Mouse (Mus musculus): ENCODE data around the gene Dusp6. TPM values are rescaled to one million over a fixed set of nuclear protein-coding genes. Genes with fewer than 3 reads are reported as not detected.

Dusp6 gene
- polyA plus RNA-seq, 1 experiment from 2014 or later = 20.3 TPM

- WGBS = 79% methylated on average over 10 of the region's 10 CpGs
- Histone ChIP-seq H3K27me3 (ENCODE audit: control insufficient read depth, insufficient read depth, low read length) (no peaks in the 10 kb centered on the region), H3K27ac (ENCODE audit: low read depth, low read length) (no peak overlapping the region), H3K4me3 (ENCODE audit: low read depth, low read length) (no peak overlapping the region), H3K9me3 (ENCODE audit: control insufficient read depth, low read length) (no peaks in the 10 kb centered on the region), H3K9ac (replicated peaks; ENCODE audit: low read depth, low read length) (no peak overlapping the region), H3K4me2 (ENCODE audit: low read depth, low read length) (no peak overlapping the region), H3K36me3 (ENCODE audit: control insufficient read depth, insufficient read depth, low read length) (no peaks in the 10 kb centered on the region), H3K4me1 (ENCODE audit: control insufficient read depth, insufficient read depth, low read length) (no peaks in the 10 kb centered on the region)
- peak; percentile 49; the same call in 1 of the 2 replicates for ATAC-seq (ENCODE audit: low read depth)
Observed at GRCm38 (mm10) chr10:99283981-99284385, 21.0 kb downstream of the Dusp6 start.

- Histone ChIP-seq H3K9ac (replicated peaks; ENCODE audit: low read depth, low read length) (no peak overlapping the region), H3K27me3 (ENCODE audit: control insufficient read depth, insufficient read depth, low read length) (no peaks in the 10 kb centered on the region), H3K4me1 (ENCODE audit: control insufficient read depth, insufficient read depth, low read length) (no peaks in the 10 kb centered on the region), H3K4me3 (ENCODE audit: low read depth, low read length) (no peak overlapping the region), H3K36me3 (ENCODE audit: control insufficient read depth, insufficient read depth, low read length) (no peaks in the 10 kb centered on the region), H3K27ac (ENCODE audit: low read depth, low read length) (no peak overlapping the region), H3K9me3 (ENCODE audit: control insufficient read depth, low read length) (no peaks in the 10 kb centered on the region), H3K4me2 (ENCODE audit: low read depth, low read length) (no peak overlapping the region)
- ATAC-seq (ENCODE audit: low read depth) = no peak
- WGBS = 80% methylated on average over 9 of the region's 9 CpGs
Observed at GRCm38 (mm10) chr10:99284918-99285317, 21.9 kb downstream of the Dusp6 start.

DNA sequence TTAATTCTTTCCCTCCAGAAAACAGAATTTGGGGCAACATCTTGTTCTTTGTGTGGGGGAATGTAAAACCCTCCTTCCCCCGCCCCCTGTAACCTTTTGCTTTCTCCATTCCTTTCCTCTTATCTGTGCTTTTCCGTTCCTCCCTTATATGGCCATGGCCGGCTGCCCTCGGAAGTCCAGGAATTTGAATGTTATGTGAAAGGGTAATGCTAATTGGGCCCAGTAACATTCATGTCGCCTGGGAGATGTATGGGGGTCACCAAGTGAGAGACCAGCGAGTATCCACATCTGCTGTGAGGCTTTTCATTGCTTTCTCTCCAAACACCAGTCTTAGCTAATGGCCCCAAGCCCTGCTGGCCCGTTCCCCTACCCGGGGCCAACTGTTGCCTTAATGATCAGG is 22.7 kb downstream of the Dusp6 start:
- ATAC-seq (ENCODE audit: low read depth) = no peak

DNA sequence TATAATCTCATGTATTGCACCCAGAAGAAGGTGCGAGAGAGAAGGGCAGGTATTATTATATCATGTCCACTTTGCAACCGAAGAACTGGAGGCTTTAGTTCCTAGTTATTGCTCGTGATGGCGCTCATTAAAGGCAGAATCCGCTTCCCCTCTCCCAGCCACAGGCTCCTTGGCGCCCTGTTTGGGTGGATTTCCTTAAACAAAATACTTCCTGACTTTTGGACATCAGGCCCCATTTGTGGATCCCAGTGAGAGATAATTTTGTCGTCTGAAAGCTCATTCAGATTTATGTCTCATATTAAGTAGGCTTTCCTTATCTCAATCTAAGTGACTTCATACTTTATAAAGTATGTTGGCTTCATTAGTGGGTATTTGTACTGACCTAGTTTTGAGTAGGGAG is 23.2 kb downstream of the Dusp6 start:
- H3K27ac ChIP-seq (ENCODE audit: low read depth, low read length) = no peak overlapping the region
- ATAC-seq (ENCODE audit: low read depth) = no peak
- no peaks in the 10 kb centered on the region for H3K27me3 ChIP-seq (ENCODE audit: control insufficient read depth, insufficient read depth, low read length)
- H3K9me3 ChIP-seq (ENCODE audit: control insufficient read depth, low read length) = no peaks in the 10 kb centered on the region
- H3K9ac ChIP-seq (replicated peaks; ENCODE audit: low read depth, low read length) = no peak overlapping the region
- no peaks in the 10 kb centered on the region for H3K36me3 ChIP-seq (ENCODE audit: control insufficient read depth, insufficient read depth, low read length)
- no peak overlapping the region for H3K4me2 ChIP-seq (ENCODE audit: low read depth, low read length)
- WGBS = 59% methylated on average over 7 of the region's 7 CpGs
- H3K4me1 ChIP-seq (ENCODE audit: control insufficient read depth, insufficient read depth, low read length) = no peaks in the 10 kb centered on the region
- H3K4me3 ChIP-seq (ENCODE audit: low read depth, low read length) = no peak overlapping the region

More for the DNA sequence above, 22.7 kb downstream of the Dusp6 start:
- no peak overlapping the region for H3K4me2 ChIP-seq (ENCODE audit: low read depth, low read length)
- 8% methylated on average over 8 of the region's 8 CpGs for WGBS
- H3K36me3 ChIP-seq (ENCODE audit: control insufficient read depth, insufficient read depth, low read length) = no peaks in the 10 kb centered on the region
- H3K27ac ChIP-seq (ENCODE audit: low read depth, low read length) = no peak overlapping the region
- H3K4me1 ChIP-seq (ENCODE audit: control insufficient read depth, insufficient read depth, low read length) = no peaks in the 10 kb centered on the region
- no peak overlapping the region for H3K4me3 ChIP-seq (ENCODE audit: low read depth, low read length)
- no peaks in the 10 kb centered on the region for H3K27me3 ChIP-seq (ENCODE audit: control insufficient read depth, insufficient read depth, low read length)
- H3K9ac ChIP-seq (replicated peaks; ENCODE audit: low read depth, low read length) = no peak overlapping the region
- H3K9me3 ChIP-seq (ENCODE audit: control insufficient read depth, low read length) = no peaks in the 10 kb centered on the region

GRCm38 (mm10) chr10:99286787-99287186 is 23.8 kb downstream of the Dusp6 start:
- no peak for ATAC-seq (ENCODE audit: low read depth)
- Histone ChIP-seq H3K4me1 (ENCODE audit: control insufficient read depth, insufficient read depth, low read length) (no peaks in the 10 kb centered on the region), H3K27me3 (ENCODE audit: control insufficient read depth, insufficient read depth, low read length) (no peaks in the 10 kb centered on the region), H3K4me2 (ENCODE audit: low read depth, low read length) (peak overlapping the region; percentile 35), H3K9me3 (ENCODE audit: control insufficient read depth, low read length) (no peaks in the 10 kb centered on the region), H3K9ac (replicated peaks; ENCODE audit: low read depth, low read length) (no peak overlapping the region), H3K27ac (ENCODE audit: low read depth, low read length) (no peak overlapping the region), H3K4me3 (ENCODE audit: low read depth, low read length) (no peak overlapping the region), H3K36me3 (ENCODE audit: control insufficient read depth, insufficient read depth, low read length) (no peaks in the 10 kb centered on the region)
- 7% methylated on average over 17 of the region's 17 CpGs for WGBS

- Histone ChIP-seq H3K9me3 (ENCODE audit: control insufficient read depth, low read length) (no peaks in the 10 kb centered on the region), H3K4me3 (ENCODE audit: low read depth, low read length) (no peak overlapping the region), H3K27me3 (ENCODE audit: control insufficient read depth, insufficient read depth, low read length) (no peaks in the 10 kb centered on the region), H3K9ac (replicated peaks; ENCODE audit: low read depth, low read length) (no peak overlapping the region), H3K4me1 (ENCODE audit: control insufficient read depth, insufficient read depth, low read length) (no peaks in the 10 kb centered on the region), H3K27ac (ENCODE audit: low read depth, low read length) (no peak overlapping the region), H3K36me3 (ENCODE audit: control insufficient read depth, insufficient read depth, low read length) (no peaks in the 10 kb centered on the region), H3K4me2 (ENCODE audit: low read depth, low read length) (peak overlapping the region; percentile 35; the same call in 1 of the 2 replicates)
- 48% methylated on average over 6 of the region's 6 CpGs for WGBS
- ATAC-seq (ENCODE audit: low read depth) = no peak
Observed at GRCm38 (mm10) chr10:99287206-99287605, 24.2 kb downstream of the Dusp6 start.

- no peak overlapping the region for H3K4me2 ChIP-seq (ENCODE audit: low read depth, low read length)
- no peaks in the 10 kb centered on the region for H3K9me3 ChIP-seq (ENCODE audit: control insufficient read depth, low read length)
- no peak for ATAC-seq (ENCODE audit: low read depth)
- no peaks in the 10 kb centered on the region for H3K27me3 ChIP-seq (ENCODE audit: control insufficient read depth, insufficient read depth, low read length)
- WGBS = 95% methylated on average over 5 of the region's 5 CpGs
- no peaks in the 10 kb centered on the region for H3K36me3 ChIP-seq (ENCODE audit: control insufficient read depth, insufficient read depth, low read length)
- H3K27ac ChIP-seq (ENCODE audit: low read depth, low read length) = no peak overlapping the region
- no peaks in the 10 kb centered on the region for H3K4me1 ChIP-seq (ENCODE audit: control insufficient read depth, insufficient read depth, low read length)
- H3K4me3 ChIP-seq (ENCODE audit: low read depth, low read length) = no peak overlapping the region
- H3K9ac ChIP-seq (replicated peaks; ENCODE audit: low read depth, low read length) = no peak overlapping the region
Observed at GRCm38 (mm10) chr10:99289176-99289575, 26.1 kb downstream of the Dusp6 start.

GRCm38 (mm10) chr10:99293111-99293640 is 30.1 kb downstream of the Dusp6 start:
- ATAC-seq (ENCODE audit: low read depth) = no peak
- 89% methylated on average over 3 of the region's 3 CpGs for WGBS
- Histone ChIP-seq H3K9ac (replicated peaks; ENCODE audit: low read depth, low read length) (no peak overlapping the region), H3K36me3 (ENCODE audit: control insufficient read depth, insufficient read depth, low read length) (no peaks in the 10 kb centered on the region), H3K4me3 (ENCODE audit: low read depth, low read length) (no peak overlapping the region), H3K27me3 (ENCODE audit: control insufficient read depth, insufficient read depth, low read length) (no peaks in the 10 kb centered on the region), H3K9me3 (ENCODE audit: control insufficient read depth, low read length) (no peaks in the 10 kb centered on the region), H3K4me1 (ENCODE audit: control insufficient read depth, insufficient read depth, low read length) (no peaks in the 10 kb centered on the region), H3K4me2 (ENCODE audit: low read depth, low read length) (no peak overlapping the region), H3K27ac (ENCODE audit: low read depth, low read length) (no peak overlapping the region)

GRCm38 (mm10) chr10:99297721-99298120 is 34.7 kb downstream of the Dusp6 start:
- H3K4me3 ChIP-seq (ENCODE audit: low read depth, low read length) = no peak overlapping the region
- H3K4me1 ChIP-seq (ENCODE audit: control insufficient read depth, insufficient read depth, low read length) = peaks cover 7% of the 10 kb centered on the region; the same call in 1 of the 2 replicates
- H3K4me2 ChIP-seq (ENCODE audit: low read depth, low read length) = no peak overlapping the region
- H3K9ac ChIP-seq (replicated peaks; ENCODE audit: low read depth, low read length) = no peak overlapping the region
- H3K36me3 ChIP-seq (ENCODE audit: control insufficient read depth, insufficient read depth, low read length) = no peaks in the 10 kb centered on the region
- H3K27me3 ChIP-seq (ENCODE audit: control insufficient read depth, insufficient read depth, low read length) = no peaks in the 10 kb centered on the region
- no peak overlapping the region for H3K27ac ChIP-seq (ENCODE audit: low read depth, low read length)
- 72% methylated on average over 3 of the region's 3 CpGs for WGBS
- H3K9me3 ChIP-seq (ENCODE audit: control insufficient read depth, low read length) = no peaks in the 10 kb centered on the region
- ATAC-seq (ENCODE audit: low read depth) = no peak

All from neural tube, embryonic 14.5 days (tissue).